Mouse (Mus musculus) olfactory bulb, adult 2 months (tissue): ENCODE data around the gene Gm13285. TPM values are rescaled to one million over a fixed set of nuclear protein-coding genes. Genes with fewer than 3 reads are reported as not detected.
"Not testable (repeated sequence)": the region's sequence is repeated elsewhere in the genome, so short reads cannot be mapped to it uniquely, and the experiment has no call there.

Source experiments
- H3K27ac ChIP-seq: fragments of 200-500 bp; 2 replicates; pipeline ENCODE4 v1.5.1; 2012; ENCODE audit warnings: low read depth, low read length; ENCODE audit not compliant: insufficient read depth
- H3K4me1 ChIP-seq: fragments of 200-500 bp; 2 replicates; pipeline ENCODE4 v1.6.1; 2012; ENCODE audit warnings: low read length; ENCODE audit not compliant: control insufficient read depth, insufficient read depth
- H3K4me3 ChIP-seq: fragments of 200-500 bp; 2 replicates; pipeline ENCODE4 v1.5.1; 2012; ENCODE audit warnings: mild to moderate bottlenecking, low read depth, low read length, moderate library complexity; ENCODE audit not compliant: insufficient read depth
- CTCF ChIP-seq: fragments of 200-500 bp; IDR thresholded peaks from 2 replicates; pipeline ENCODE4 v1.5.1; 2012; ENCODE audit warnings: low read depth, mild to moderate bottlenecking, low read length, moderate library complexity; ENCODE audit not compliant: insufficient read depth
- POLR2A ChIP-seq: fragments of 200-500 bp; IDR thresholded peaks from 2 replicates; pipeline ENCODE4 v1.6.1; 2012; ENCODE audit warnings: mild to moderate bottlenecking, low read depth, low read length, moderate library complexity; ENCODE audit not compliant: insufficient read depth
- WGBS: fragments of 180-500 bp; shearing (Covaris S2); methylation state at CpG from one replicate; pipeline ENCODE4 v1.1.7; 2018; 5-methylcytosine and 5-hydroxymethylcytosine counted together
- polyA plus RNA-seq: library from polyadenylated mRNA; stranded (reverse); fragments of >200 nt; gene quantifications from 2 replicates; pipeline ENCODE4 v1.2.4, GENCODE M21; 2012; ENCODE audit warnings: low replicate concordance; ENCODE audit not compliant: missing spikeins, insufficient read depth, insufficient read length

The Gm13285 gene
- polyA plus RNA-seq, 1 experiment, result not detected

DNA sequence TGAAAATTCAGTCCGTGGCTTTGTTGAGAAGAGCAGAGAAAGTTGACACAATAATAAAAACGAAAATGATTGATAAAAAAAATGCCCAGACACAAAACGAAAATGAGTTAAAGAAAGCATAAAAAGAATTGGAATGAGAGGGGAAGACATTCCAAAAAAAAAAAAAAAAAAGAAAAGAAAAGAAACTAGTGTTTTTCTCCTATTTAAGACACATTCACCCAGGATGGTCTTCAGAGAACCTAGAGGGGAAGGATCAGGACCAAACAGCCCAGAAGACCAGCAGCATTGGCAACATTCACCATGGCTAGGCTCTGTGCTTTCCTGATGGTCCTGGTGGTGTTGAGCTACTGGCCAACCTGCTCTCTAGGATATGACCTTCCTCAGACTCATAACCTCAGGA lies 16.5 kb downstream of the Gm13285 start, which contains the start of gene Ifna7:
Gene Ifna7 (plus strand): TSS at position 301 of the 400 bp plus-strand sequence.
- WGBS, result 72% methylated on average over 3 of the region's 3 CpGs
- H3K4me1 ChIP-seq, result no peaks in the 10 kb centered on the region
- TF ChIP-seq CTCF, result no peak
- no peak for TF ChIP-seq POLR2A

DNA sequence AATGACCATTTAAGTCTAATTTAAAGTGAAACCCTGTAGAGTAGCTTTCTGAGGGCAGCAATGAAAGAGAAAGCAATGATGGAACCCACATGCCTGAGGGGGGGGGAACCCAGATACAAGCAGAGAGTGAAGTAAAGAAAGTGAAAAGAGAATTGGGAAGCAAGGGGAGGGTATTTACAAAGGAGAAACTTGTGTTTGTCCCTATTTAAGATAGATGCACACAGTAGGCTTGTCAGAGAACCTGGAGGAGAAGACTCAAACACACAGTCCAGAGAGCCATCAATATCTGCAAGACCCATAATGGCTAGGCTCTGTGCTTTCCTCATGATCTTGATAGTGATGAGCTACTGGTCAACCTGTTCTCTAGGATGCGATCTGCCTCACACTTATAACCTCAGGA lies 20.2 kb downstream of the Gm13285 start, which contains the start of gene Ifna11:
Gene Ifna11 (plus strand): TSS at position 301 of the 400 bp plus-strand sequence.
- WGBS, result 89% methylated on average over 1 of the region's 1 CpGs
- Histone ChIP-seq H3K27ac (no peak within 1 kb of the TSS), H3K4me3 (no peak within 1 kb of the TSS), H3K4me1 (no peaks in the 10 kb centered on the region)
- TF ChIP-seq POLR2A (no peak), CTCF (no peak)

More for the DNA sequence above, 16.5 kb downstream of the Gm13285 start, which contains the start of gene Ifna7:
- H3K27ac ChIP-seq, result no peak within 1 kb of the TSS
- no peak within 1 kb of the TSS for H3K4me3 ChIP-seq

DNA sequence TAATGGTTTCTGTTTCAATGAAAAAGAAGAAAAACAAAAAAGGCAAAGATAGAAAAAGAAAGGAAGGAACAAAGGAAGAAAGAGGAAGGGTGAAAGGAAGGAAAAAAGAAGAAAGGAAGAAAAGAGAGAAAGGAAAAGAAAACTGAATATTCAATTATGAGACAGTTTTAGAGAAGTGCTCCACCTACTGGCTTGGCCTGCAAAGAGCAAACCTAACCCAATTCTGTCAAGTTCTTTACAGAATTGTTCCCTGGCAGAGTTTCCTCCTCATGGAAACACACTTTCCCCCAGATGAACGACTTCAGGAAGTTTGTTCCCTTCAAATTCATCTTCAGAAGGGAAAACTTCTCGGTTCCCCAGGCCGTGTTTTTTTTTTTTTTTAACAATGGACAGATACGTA lies 23.5 kb downstream of the Gm13285 start:
- no peaks in the 10 kb centered on the region for H3K4me1 ChIP-seq
- 26% methylated on average over 4 of the region's 4 CpGs for WGBS
- H3K4me3 ChIP-seq, result no peak overlapping the region
- TF ChIP-seq POLR2A (no peak), CTCF (no peak)
- no peak overlapping the region for H3K27ac ChIP-seq

DNA sequence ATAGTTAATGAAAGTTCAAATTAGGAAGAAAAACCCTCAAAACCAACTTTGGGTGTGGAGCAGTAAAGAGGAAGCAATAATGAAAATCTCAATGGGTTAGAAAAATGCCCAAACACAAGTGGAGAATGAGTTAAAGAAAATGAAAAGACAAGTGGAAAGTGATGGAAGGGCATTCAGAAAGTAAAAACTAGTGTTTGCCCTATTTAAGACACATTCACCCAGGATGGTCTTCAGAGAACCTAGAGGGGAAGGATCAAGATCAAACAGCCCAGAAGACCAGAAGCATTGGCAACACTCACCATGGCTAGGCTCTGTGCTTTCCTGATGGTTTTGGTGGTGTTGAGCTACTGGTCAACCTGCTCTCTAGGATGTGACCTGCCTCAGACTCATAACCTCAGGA lies 27.7 kb downstream of the Gm13285 start, which contains the start of gene Ifna6:
Gene Ifna6 (plus strand): TSS at position 301 of the 400 bp plus-strand sequence.
- not testable (repeated sequence) for H3K4me3 ChIP-seq, H3K27ac ChIP-seq, H3K4me1 ChIP-seq

DNA sequence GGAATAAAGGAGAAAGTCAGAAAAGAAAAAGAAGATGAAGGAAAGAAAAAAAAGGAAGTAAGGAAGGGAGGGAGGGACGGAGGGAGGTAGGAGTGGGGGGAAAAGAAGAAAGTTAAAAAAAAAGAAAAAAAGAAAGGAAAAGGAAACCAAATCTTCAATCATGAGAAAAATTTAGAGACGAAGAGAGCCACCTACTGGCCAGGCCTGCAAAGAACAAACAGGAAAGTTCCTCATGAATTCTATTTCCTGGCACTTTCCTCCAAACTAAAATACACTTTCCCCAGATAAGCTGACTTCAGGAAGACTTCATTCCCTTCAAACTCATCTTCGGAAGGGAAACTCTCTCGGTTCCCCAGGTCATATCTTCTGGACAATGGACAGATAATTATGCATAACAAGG lies 31.1 kb downstream of the Gm13285 start:
- no peak overlapping the region for H3K27ac ChIP-seq
- TF ChIP-seq CTCF (no peak), POLR2A (no peak)
- WGBS, result 22% methylated on average over 4 of the region's 4 CpGs
- no peaks in the 10 kb centered on the region for H3K4me1 ChIP-seq
- H3K4me3 ChIP-seq, result no peak overlapping the region

DNA sequence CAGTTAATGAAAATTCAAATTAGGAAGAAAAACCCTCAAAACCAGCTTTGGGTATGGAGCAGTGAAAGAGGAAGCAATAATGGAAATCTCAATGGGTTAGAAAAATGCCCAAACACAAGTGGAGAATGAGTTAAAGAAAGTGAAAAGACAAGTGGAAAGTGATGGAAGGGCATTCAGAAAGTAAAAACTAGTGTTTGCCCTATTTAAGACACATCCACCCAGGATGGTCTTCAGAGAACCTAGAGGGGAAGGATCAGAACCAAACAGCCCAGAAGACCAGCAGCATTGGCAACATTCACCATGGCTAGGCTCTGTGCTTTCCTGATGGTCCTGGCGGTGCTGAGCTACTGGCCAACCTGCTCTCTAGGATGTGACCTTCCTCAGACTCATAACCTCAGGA lies 35.8 kb downstream of the Gm13285 start, which contains the start of gene Ifna5:
Gene Ifna5 (plus strand): TSS at position 301 of the 400 bp plus-strand sequence.
- not testable (repeated sequence) for H3K4me3 ChIP-seq, H3K27ac ChIP-seq, H3K4me1 ChIP-seq
- 75% methylated on average over 1 of the region's 1 CpGs for WGBS

DNA sequence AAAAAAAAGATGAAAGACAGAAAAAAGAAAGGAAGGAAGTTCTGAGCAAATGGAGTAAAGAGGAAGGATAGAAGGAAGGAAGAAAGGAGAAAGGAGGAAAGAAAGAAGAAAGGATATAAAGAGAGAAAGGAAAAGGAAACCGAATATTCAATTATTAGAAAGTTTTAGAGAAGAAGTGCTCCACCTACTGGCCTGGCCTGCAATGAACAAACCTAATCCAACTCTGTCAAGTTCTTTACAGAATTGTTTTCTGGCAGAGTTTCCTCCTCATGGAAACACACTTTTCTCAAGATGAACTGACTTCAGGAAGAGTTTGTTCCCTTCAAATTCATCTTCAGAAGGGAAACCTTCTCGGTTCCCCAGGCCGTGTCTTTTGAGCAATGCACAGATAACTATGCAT lies 39.4 kb downstream of the Gm13285 start:
- H3K4me3 ChIP-seq, result no peak overlapping the region
- TF ChIP-seq CTCF (no peak), POLR2A (no peak)
- 43% methylated on average over 3 of the region's 3 CpGs for WGBS
- H3K4me1 ChIP-seq, result no peaks in the 10 kb centered on the region
- no peak overlapping the region for H3K27ac ChIP-seq

DNA sequence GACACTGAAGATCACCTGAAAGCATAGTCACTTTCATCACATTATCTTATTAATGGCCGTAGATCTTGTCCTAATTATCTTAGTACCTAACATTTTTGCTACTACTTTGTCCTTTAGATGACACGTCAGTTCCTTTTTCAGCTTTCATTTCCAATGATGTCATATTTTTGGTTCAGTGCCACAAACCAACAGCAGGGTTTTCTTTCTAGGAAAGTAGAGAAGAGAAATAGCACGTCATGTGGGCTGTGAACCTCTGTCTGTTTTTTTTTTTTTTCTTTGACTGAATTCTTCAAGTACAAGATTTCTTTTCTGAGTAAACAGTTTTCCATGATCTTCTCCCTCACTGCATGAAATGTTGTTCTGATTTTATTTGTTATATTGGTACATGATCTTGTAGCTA lies 40.6 kb downstream of the Gm13285 start:
- Histone ChIP-seq H3K4me1 (no peaks in the 10 kb centered on the region), H3K27ac (no peak overlapping the region), H3K4me3 (no peak overlapping the region)
- TF ChIP-seq POLR2A (no peak), CTCF (no peak)
- WGBS, result 71% methylated on average over 3 of the region's 3 CpGs

DNA sequence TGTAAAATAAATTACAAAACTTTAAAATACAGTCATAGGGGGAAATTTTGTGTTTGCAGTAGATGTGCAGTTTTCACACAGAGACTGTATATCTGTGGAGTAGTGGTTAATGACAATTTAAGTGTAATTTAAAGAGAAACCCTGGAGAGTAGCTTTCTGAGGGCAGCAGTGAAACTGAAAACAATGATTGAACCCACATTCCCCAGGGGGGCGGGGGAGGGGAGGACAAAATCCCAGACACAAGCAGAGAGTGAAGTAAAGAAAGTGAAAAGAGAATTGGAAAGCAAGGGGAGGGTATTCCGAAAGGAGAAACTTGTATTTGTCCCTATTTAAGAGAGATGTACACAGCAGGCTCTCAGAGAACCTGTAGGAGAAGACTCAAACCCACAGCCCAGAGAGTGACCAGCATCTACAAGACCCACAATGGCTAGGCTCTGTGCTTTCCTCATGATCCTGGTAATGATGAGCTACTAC lies 42.0 kb downstream of the Gm13285 start, which contains the start of gene Ifna4:
Gene Ifna4 (plus strand): TSS at position 424 of the 474 bp plus-strand sequence.
- 51% methylated on average over 2 of the region's 2 CpGs for WGBS
- H3K27ac ChIP-seq, result no peak within 1 kb of the TSS
- no peak within 1 kb of the TSS for H3K4me3 ChIP-seq
- TF ChIP-seq CTCF (no peak), POLR2A (no peak)
- H3K4me1 ChIP-seq, result no peaks in the 10 kb centered on the region

DNA sequence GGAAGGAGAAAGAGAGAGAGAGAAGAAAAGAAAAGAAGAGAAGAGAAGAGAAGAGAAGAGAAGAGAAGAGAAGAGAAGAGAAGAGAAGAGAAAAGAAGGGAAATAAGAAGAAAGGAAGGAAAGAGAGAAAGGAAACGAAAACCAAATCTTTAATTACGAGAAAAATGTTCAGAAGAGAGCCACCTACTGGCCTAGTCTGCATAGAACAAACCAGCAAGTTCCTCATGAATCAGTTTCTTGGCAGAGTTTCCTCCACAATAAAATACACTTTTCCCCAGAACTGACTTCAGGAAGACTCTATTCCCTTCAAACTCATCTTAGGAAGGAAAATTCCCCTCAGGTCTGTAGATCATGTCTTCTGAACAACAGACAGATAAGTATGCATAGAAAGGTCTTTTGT lies 45.9 kb downstream of the Gm13285 start:
- TF ChIP-seq POLR2A (no peak), CTCF (no peak)
- H3K4me3 ChIP-seq, result no peak overlapping the region
- H3K27ac ChIP-seq, result no peak overlapping the region
- 50% methylated on average over 2 of the region's 2 CpGs for WGBS
- H3K4me1 ChIP-seq, result no peaks in the 10 kb centered on the region
